Mouse (Mus musculus) CH12.LX (cell line): ENCODE measurements at regions not wholly inside any gene's neighbourhood (a gene's known extent, or its start where the extent isn't known, plus 50 kb on each side); places are given as distances from the start of the nearest gene placed in this dataset.
"Not testable (repeated sequence)": the region's sequence is repeated elsewhere in the genome, so short reads cannot be mapped to it uniquely, and the experiment has no call there.

Source experiments
- DNase-seq: peaks from one replicate; pipeline ENCODE4 v3.0.0-alpha.2; 2013; ENCODE audit errors: extremely low read depth
- H3K27ac ChIP-seq: 2 replicates; pipeline ENCODE4 v1.5.1; 2012; ENCODE audit warnings: low read depth, mild to moderate bottlenecking, control low read depth, moderate library complexity; ENCODE audit not compliant: insufficient read depth
- H3K27me3 ChIP-seq: replicated peaks from 2 replicates; pipeline ENCODE3; 2012; ENCODE audit warnings: inconsistent platforms
- H3K36me3 ChIP-seq, 2 experiments: replicated peaks in 1 of 2; 2 replicates each; pipeline versions ENCODE3 to v1.6.1; 2012; ENCODE audit warnings: inconsistent platforms in 1 of 2, low read length in 1 of 2, mild to moderate bottlenecking in 1 of 2, mixed read lengths in 1 of 2, moderate library complexity in 1 of 2; ENCODE audit not compliant: control insufficient read depth in 1 of 2, insufficient read depth in 1 of 2
- H3K4me1 ChIP-seq, 2 experiments: 2 replicates each; pipeline ENCODE4 v1.6.1; 2012; ENCODE audit warnings: inconsistent platforms in 1 of 2, moderate library complexity in 1 of 2; ENCODE audit not compliant: insufficient read depth in 2 of 2, control insufficient read depth in 1 of 2
- H3K4me2 ChIP-seq: 2 replicates; pipeline ENCODE4 v1.6.1; 2012; ENCODE audit warnings: low read depth, mild to moderate bottlenecking, control low read depth; ENCODE audit not compliant: poor library complexity, insufficient read depth, severe bottlenecking
- H3K4me3 ChIP-seq, 3 experiments: fragments of 150-350 bp in 1 of 3; sonication (generic) in 1 of 3; replicated peaks in 1 of 3; 2 replicates each; pipeline versions ENCODE3 to v1.5.1; 2011 to 2012; ENCODE audit warnings: low read depth in 2 of 3, low read length in 2 of 3, mild to moderate bottlenecking in 2 of 3, moderate library complexity in 2 of 3, control low read depth in 1 of 3, improper control_type of control experiment in 1 of 3, inconsistent platforms in 1 of 3, mixed read lengths in 1 of 3; ENCODE audit not compliant: poor library complexity in 1 of 3
- H3K79me2 ChIP-seq: replicated peaks from 2 replicates; pipeline ENCODE4 v1.6.1; 2012; ENCODE audit warnings: mild to moderate bottlenecking, moderate library complexity; ENCODE audit not compliant: control insufficient read depth, poor library complexity, insufficient read depth, severe bottlenecking; ENCODE audit errors: extremely low read depth
- H3K9ac ChIP-seq: 2 replicates; pipeline ENCODE4 v1.6.1; 2012; ENCODE audit warnings: low read depth, mild to moderate bottlenecking, control low read depth, moderate library complexity; ENCODE audit not compliant: insufficient read depth
- H3K9me3 ChIP-seq: replicated peaks from 2 replicates; pipeline ENCODE3; 2012; ENCODE audit warnings: low read length, inconsistent platforms, mixed read lengths
- BHLHE40 ChIP-seq: IDR thresholded peaks from 2 replicates; pipeline ENCODE4 v1.6.1; 2011; ENCODE audit warnings: mild to moderate bottlenecking, low read depth, low read length, improper control_type of control experiment
- CTCF ChIP-seq, 2 experiments: IDR thresholded peaks in 1 of 2; conservative IDR thresholded peaks in 1 of 2; 2 replicates each; pipeline ENCODE4 v1.5.1; 2011 to 2012; ENCODE audit warnings: low read depth in 2 of 2, low read length in 2 of 2, improper control_type of control experiment in 1 of 2, inconsistent platforms in 1 of 2, mild to moderate bottlenecking in 1 of 2, moderate library complexity in 1 of 2
- ELF1 ChIP-seq: IDR thresholded peaks from 2 replicates; pipeline ENCODE4 v1.6.1; 2014; ENCODE audit warnings: low read depth, mild to moderate bottlenecking, inconsistent platforms, low read length, improper control_type of control experiment
- JUN ChIP-seq: IDR thresholded peaks from 2 replicates; pipeline ENCODE4 v1.6.1; 2011; ENCODE audit warnings: low read depth, mild to moderate bottlenecking, low read length, improper control_type of control experiment, moderate library complexity; ENCODE audit not compliant: insufficient read depth
- KAT2A ChIP-seq: IDR thresholded peaks from 2 replicates; pipeline ENCODE4 v1.6.1; 2012; ENCODE audit warnings: low read length, improper control_type of control experiment, inconsistent platforms; ENCODE audit not compliant: insufficient replicate concordance
- MAX ChIP-seq: IDR thresholded peaks from 2 replicates; pipeline ENCODE4 v1.6.1; 2011; ENCODE audit warnings: low read length, improper control_type of control experiment
- MEF2A ChIP-seq: IDR thresholded peaks from 2 replicates; pipeline ENCODE4 v1.6.1; 2014; ENCODE audit warnings: low read depth, mild to moderate bottlenecking, inconsistent platforms, low read length, improper control_type of control experiment, borderline replicate concordance
- NELFE ChIP-seq: IDR thresholded peaks from 2 replicates; pipeline ENCODE4 v1.6.1; 2011; ENCODE audit warnings: low read depth, low read length, improper control_type of control experiment
- POLR2A ChIP-seq: IDR thresholded peaks from 2 replicates; pipeline ENCODE4 v1.6.1; 2011; ENCODE audit warnings: low read depth, mild to moderate bottlenecking, improper control_type of control experiment, low read length
- SIN3A ChIP-seq: IDR thresholded peaks from 2 replicates; pipeline ENCODE4 v1.6.1; 2012; ENCODE audit warnings: low read length, improper control_type of control experiment, inconsistent platforms
- SMC3 ChIP-seq: IDR thresholded peaks from 2 replicates; pipeline ENCODE4 v1.6.1; 2011; ENCODE audit warnings: low read depth, low read length, improper control_type of control experiment
- UBTF ChIP-seq: IDR thresholded peaks from 2 replicates; pipeline ENCODE4 v1.6.1; 2012; ENCODE audit warnings: low read depth, mild to moderate bottlenecking, inconsistent platforms, low read length, improper control_type of control experiment, moderate library complexity
- USF1 ChIP-seq: IDR thresholded peaks from 2 replicates; pipeline ENCODE4 v1.6.1; 2014; ENCODE audit warnings: low read depth, mild to moderate bottlenecking, inconsistent platforms, low read length, improper control_type of control experiment
- ZC3H11A ChIP-seq: IDR thresholded peaks from 2 replicates; pipeline ENCODE4 v1.6.1; 2012; ENCODE audit warnings: low read depth, mild to moderate bottlenecking, inconsistent platforms, low read length, improper control_type of control experiment
- ZKSCAN1 ChIP-seq: IDR thresholded peaks from 2 replicates; pipeline ENCODE4 v1.6.1; 2012; ENCODE audit warnings: low read depth, inconsistent platforms, low read length, improper control_type of control experiment, borderline replicate concordance
- ZNF384 ChIP-seq: IDR thresholded peaks from 2 replicates; pipeline ENCODE4 v1.6.1; 2012; ENCODE audit warnings: low read depth, low read length, improper control_type of control experiment, inconsistent platforms
- dilution Hi-C: fragments of 300-500 bp; cut with MboI; formaldehyde crosslinking; loops from 2 replicates; pipeline ENCODE4 v1.14.3; 2020; ENCODE audit warnings: low sequenced_read_pairs; ENCODE audit not compliant: extremely low pct_unique_long_range_greater_than_20kb, extremely low pct_ligation_motif_present
- in situ Hi-C: fragments of 300-500 bp; cut with MboI; formaldehyde crosslinking; loops from 3 replicates; pipeline ENCODE4 v1.14.3; 2019; ENCODE audit warnings: low sequenced_read_pairs, low pct_ligation_motif_present, low pct_unique_long_range_greater_than_20kb, mixed read lengths

GRCm38 (mm10) chr3:22316466-22317185 is 240.2 kb downstream of the Tbl1xr1 start:
- dilution Hi-C loops = no loop called here
- no peak overlapping the region for H3K4me3 ChIP-seq

GRCm38 (mm10) chr3:22320425-22320824 is 244.0 kb downstream of the Tbl1xr1 start:
- H3K4me1 ChIP-seq, dilution Hi-C loops, H3K4me3 ChIP-seq, H3K9me3 ChIP-seq, H3K4me2 ChIP-seq, H3K36me3 ChIP-seq, H3K27ac ChIP-seq, H3K27me3 ChIP-seq, H3K79me2 ChIP-seq, H3K9ac ChIP-seq, DNase-seq, in situ Hi-C loops: not testable (repeated sequence)

More at GRCm38 (mm10) chr3:22316466-22317185, 240.2 kb downstream of the Tbl1xr1 start:
- H3K27me3 ChIP-seq = no peaks in the 10 kb centered on the region
- DNase-seq = no peak
- in situ Hi-C loops = no loop called here
- TF ChIP-seq JUN (no peak), ELF1 (no peak), USF1 (no peak), SIN3A (no peak), BHLHE40 (no peak), ZKSCAN1 (no peak), KAT2A (no peak), SMC3 (no peak), ZNF384 (no peak), NELFE (no peak), UBTF (no peak), POLR2A (no peak), CTCF (conservative IDR thresholded peaks at IDR 0.05 in 1 of 2, IDR thresholded peaks at IDR 0.05 in 1 of 2; ENCODE audit: low read depth in 2 of 2, low read length in 2 of 2) (no peak), MEF2A (no peak), ZC3H11A (no peak), MAX (no peak)
- H3K9me3 ChIP-seq = no peaks in the 10 kb centered on the region
- no peak overlapping the region for H3K27ac ChIP-seq
- H3K79me2 ChIP-seq = no peaks in the 10 kb centered on the region
- H3K9ac ChIP-seq = no peak overlapping the region
- no peaks in the 10 kb centered on the region for H3K4me1 ChIP-seq
- H3K4me2 ChIP-seq = no peak overlapping the region
- H3K36me3 ChIP-seq = no peaks in the 10 kb centered on the region
